Mouse (Mus musculus) neural tube, embryonic 11.5 days (tissue): Measurements from ENCODE around the gene Chst15. TPM values are rescaled to one million over a fixed set of nuclear protein-coding genes. Genes with fewer than 3 reads are reported as not detected.
A peak's percentile ranks its signal among the peaks of the same experiment; 100 is the strongest.

Experiments
- ATAC-seq: fragments of 200-750 bp; cut with Nextera tagmentation; 2 replicates; pipeline ENCODE4 v1.8.0; 2017; ENCODE audit warnings: moderate number of reproducible peaks, mild to moderate bottlenecking, moderate TSS enrichment, moderate library complexity; ENCODE audit not compliant: insufficient read depth, low FRiP score, low TSS enrichment
- DNase-seq: peaks from one replicate; pipeline ENCODE4 v3.0.0-alpha.2; 2015; ENCODE audit warnings: low spot score
- H3K27ac ChIP-seq: fragments of 300-500 bp; sonication (generic); 2 replicates; pipeline ENCODE4 v1.5.1; 2014; ENCODE audit warnings: low read depth, mild to moderate bottlenecking, low read length
- H3K27me3 ChIP-seq: fragments of 300-500 bp; sonication (generic); 2 replicates; pipeline ENCODE4 v1.6.1; 2014; ENCODE audit warnings: mild to moderate bottlenecking, low read length, mixed read lengths; ENCODE audit not compliant: control insufficient read depth, insufficient read depth
- H3K36me3 ChIP-seq: fragments of 300-500 bp; sonication (generic); 2 replicates; pipeline ENCODE4 v1.6.1; 2014; ENCODE audit warnings: mild to moderate bottlenecking, low read length, moderate library complexity, mixed read lengths; ENCODE audit not compliant: control insufficient read depth, insufficient read depth
- H3K4me1 ChIP-seq: fragments of 300-500 bp; sonication (generic); 2 replicates; pipeline ENCODE4 v1.6.1; 2014; ENCODE audit warnings: low read length, mixed read lengths; ENCODE audit not compliant: control insufficient read depth, insufficient read depth
- H3K4me2 ChIP-seq: fragments of 300-500 bp; sonication (generic); 2 replicates; pipeline ENCODE4 v1.6.1; 2014; ENCODE audit warnings: low read depth, mild to moderate bottlenecking, moderate library complexity
- H3K4me3 ChIP-seq: fragments of 300-500 bp; sonication (generic); 2 replicates; pipeline ENCODE4 v1.5.1; 2014; ENCODE audit warnings: low read depth, low read length
- H3K9ac ChIP-seq: fragments of 300-500 bp; sonication (generic); 2 replicates; pipeline ENCODE4 v1.6.1; 2014; ENCODE audit warnings: mild to moderate bottlenecking, low read length
- H3K9me3 ChIP-seq: fragments of 300-500 bp; sonication (generic); 2 replicates; pipeline ENCODE4 v1.6.1; 2016; ENCODE audit warnings: low read length; ENCODE audit not compliant: control insufficient read depth
- WGBS: fragments of 180-500 bp; shearing (Covaris S2); extraction: QIAGEN DNeasy Blood & Tissue Kit; methylation state at CpG from one replicate; pipeline ENCODE4 v1.1.7; 2014; 5-methylcytosine and 5-hydroxymethylcytosine counted together
- polyA plus RNA-seq: library from polyadenylated mRNA; unstranded; fragments of >200 nt; fragmentation: Nextera tagmentation; extraction: Ambion mirVana; gene quantifications from 2 replicates; pipeline ENCODE4 v1.2.1, GENCODE M21; 2014

Chst15 gene
- polyA plus RNA-seq, 1 experiment from 2014 or later: 31.3 TPM

- H3K27me3 ChIP-seq: no peaks in the 10 kb centered on the region
- ATAC-seq (no peak), DNase-seq (no peak)
- no peak overlapping the region for H3K4me2 ChIP-seq
- no peaks in the 10 kb centered on the region for H3K9me3 ChIP-seq
- H3K36me3 ChIP-seq: no peaks in the 10 kb centered on the region
- H3K27ac ChIP-seq: no peak overlapping the region
- WGBS: 68% methylated on average over 5 of the region's 5 CpGs
- H3K4me1 ChIP-seq: peaks cover 1% of the 10 kb centered on the region; the same call in 1 of the 2 replicates
- no peak overlapping the region for H3K4me3 ChIP-seq
- no peak overlapping the region for H3K9ac ChIP-seq
Observed at GRCm38 (mm10) chr7:132299661-132300210, 17.3 kb downstream of the Chst15 start.

DNA sequence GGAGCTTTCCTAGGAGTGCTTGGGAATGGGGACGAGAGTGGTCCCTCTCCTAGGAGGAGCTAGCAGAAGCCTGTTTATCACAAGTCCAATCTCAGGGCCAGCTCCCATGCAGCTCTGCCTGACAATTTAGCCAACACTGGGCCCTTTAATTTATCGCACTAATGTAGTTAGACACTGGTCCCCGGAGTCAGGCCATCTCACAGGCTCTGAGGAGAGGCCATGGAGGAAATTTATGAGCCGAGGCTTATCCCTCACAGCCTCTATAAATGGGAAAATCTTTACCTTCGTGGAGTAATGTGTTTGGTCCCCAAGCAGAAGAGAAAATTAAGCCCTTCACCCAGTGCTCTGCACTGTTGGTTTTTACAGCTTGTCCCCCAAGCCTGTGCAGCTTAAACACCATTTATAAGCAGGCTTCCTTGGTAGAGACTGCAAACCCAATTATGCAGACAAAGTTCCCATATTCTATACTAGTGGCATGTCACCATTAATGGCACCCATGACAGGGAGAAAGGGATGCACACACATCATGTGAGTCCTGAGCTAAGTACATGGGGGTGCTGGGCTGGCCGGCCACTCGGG lies 18.5 kb downstream of the Chst15 start:
- no peak for DNase-seq
- Histone ChIP-seq H3K9me3 (no peaks in the 10 kb centered on the region), H3K4me2 (no peak overlapping the region), H3K4me1 (no peaks in the 10 kb centered on the region), H3K27me3 (no peaks in the 10 kb centered on the region), H3K27ac (no peak overlapping the region; the same call in 1 of the 2 replicates), H3K9ac (no peak overlapping the region), H3K36me3 (no peaks in the 10 kb centered on the region), H3K4me3 (no peak overlapping the region)
- WGBS: 71% methylated on average over 7 of the region's 7 CpGs
- ATAC-seq: no peak

DNA sequence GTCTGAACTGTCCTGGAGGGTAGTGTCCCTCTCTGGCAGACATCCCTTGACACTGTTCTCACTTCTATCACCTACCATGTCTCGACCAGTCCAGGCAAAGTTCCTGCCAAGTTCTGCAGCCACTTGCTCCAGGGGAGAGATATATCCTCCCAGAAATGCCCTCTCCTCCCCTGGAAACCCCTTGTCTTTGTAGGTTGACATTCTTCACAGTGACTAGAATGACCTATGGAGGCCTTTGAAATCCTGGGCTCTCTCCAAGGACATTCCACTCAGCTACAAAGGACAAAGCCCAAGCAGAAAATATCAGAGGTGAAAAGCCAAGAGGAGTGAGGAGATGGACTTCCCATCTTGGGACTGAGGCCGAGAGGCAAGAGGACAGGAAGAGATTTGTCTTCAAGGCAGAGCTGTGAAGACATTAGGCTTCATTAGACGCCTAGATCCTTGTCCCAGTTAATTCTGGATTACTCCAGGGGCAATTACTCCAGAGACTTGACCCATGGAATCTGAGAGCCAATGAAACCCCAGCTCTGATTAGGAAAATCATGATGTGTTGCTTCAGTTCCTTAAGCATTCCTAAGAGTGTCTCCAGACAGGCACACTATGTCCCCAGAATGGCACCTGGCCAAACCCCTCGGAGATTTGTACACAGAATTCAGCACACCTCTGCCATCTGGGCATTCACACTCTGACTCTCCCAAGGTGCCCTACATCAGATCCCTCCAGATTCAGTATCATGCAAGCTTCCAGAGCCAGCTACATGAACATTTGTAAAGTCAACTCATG lies 20.2 kb downstream of the Chst15 start:
- ATAC-seq (no peak), DNase-seq (no peak)
- Histone ChIP-seq H3K9me3 (no peaks in the 10 kb centered on the region), H3K4me3 (no peak overlapping the region), H3K27me3 (no peaks in the 10 kb centered on the region), H3K27ac (no peak overlapping the region), H3K9ac (no peak overlapping the region), H3K4me2 (no peak overlapping the region), H3K4me1 (no peaks in the 10 kb centered on the region), H3K36me3 (no peaks in the 10 kb centered on the region)
- 79% methylated on average over 4 of the region's 4 CpGs for WGBS

DNA sequence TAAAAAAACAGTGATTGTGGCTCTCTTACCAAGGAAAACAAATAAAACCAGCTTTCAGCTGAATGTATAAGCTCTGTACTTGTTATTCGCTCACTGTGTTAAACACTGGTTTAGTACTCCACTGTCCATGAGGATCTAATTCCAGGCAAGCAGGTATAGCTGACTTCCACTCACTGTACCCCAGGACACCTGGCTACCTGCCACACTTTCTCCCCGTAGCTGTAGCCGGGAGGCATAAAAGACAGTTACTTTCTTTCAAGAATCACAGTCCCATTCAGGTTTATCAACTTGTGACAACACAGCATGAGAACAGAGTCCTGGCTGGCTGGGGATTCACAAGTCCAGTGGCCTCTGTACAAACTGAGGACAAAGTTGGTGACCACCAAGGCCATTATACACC lies 20.9 kb downstream of the Chst15 start:
- no peaks in the 10 kb centered on the region for H3K27me3 ChIP-seq
- no peak overlapping the region for H3K4me3 ChIP-seq
- H3K27ac ChIP-seq: no peak overlapping the region
- DNase-seq (no peak), ATAC-seq (no peak)
- H3K36me3 ChIP-seq: no peaks in the 10 kb centered on the region
- no peak overlapping the region for H3K4me2 ChIP-seq
- 95% methylated on average over 3 of the region's 3 CpGs for WGBS
- no peaks in the 10 kb centered on the region for H3K9me3 ChIP-seq
- H3K9ac ChIP-seq: no peak overlapping the region
- H3K4me1 ChIP-seq: no peaks in the 10 kb centered on the region

DNA sequence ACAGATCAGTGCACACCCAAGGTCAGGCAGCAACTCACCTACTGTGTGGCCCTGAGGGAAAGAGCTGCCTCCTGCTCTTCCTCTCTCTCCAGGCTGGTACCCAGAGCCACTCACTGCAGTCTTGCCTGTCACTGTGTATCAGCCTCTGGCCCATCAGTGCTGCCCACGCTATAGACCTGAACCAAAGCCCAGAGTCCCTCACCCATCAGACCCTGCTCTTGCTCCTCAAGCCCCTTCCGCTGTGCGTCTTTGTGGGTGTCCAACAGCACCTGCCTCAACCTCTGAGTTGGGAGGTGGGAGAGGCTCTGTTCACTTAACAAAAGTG lies 29.7 kb downstream of the Chst15 start:
- no peaks in the 10 kb centered on the region for H3K27me3 ChIP-seq
- 75% methylated on average over 3 of the region's 3 CpGs for WGBS
- H3K4me1 ChIP-seq: peaks cover 26% of the 10 kb centered on the region
- H3K36me3 ChIP-seq: no peaks in the 10 kb centered on the region
- no peak overlapping the region for H3K4me3 ChIP-seq
- H3K9ac ChIP-seq: no peak overlapping the region
- ATAC-seq (no peak), DNase-seq (no peak)
- H3K4me2 ChIP-seq: no peak overlapping the region
- no peaks in the 10 kb centered on the region for H3K9me3 ChIP-seq
- H3K27ac ChIP-seq: 0 out of 2 replicates have a peak overlapping the region, but pooled peaks have one; percentile 20

GRCm38 (mm10) chr7:132286630-132287339 lies 30.2 kb downstream of the Chst15 start:
- DNase-seq: no peak
- Histone ChIP-seq H3K9ac (no peak overlapping the region), H3K36me3 (no peaks in the 10 kb centered on the region), H3K4me2 (no peak overlapping the region), H3K9me3 (no peaks in the 10 kb centered on the region), H3K4me3 (no peak overlapping the region), H3K4me1 (peaks cover 26% of the 10 kb centered on the region), H3K27ac (0 out of 2 replicates have a peak overlapping the region, but pooled peaks have one; percentile 20), H3K27me3 (no peaks in the 10 kb centered on the region)
- 45% methylated on average over 14 of the region's 14 CpGs for WGBS
- no peak for ATAC-seq

- no peaks in the 10 kb centered on the region for H3K27me3 ChIP-seq
- H3K4me3 ChIP-seq: no peak overlapping the region
- H3K9ac ChIP-seq: no peak overlapping the region
- no peaks in the 10 kb centered on the region for H3K36me3 ChIP-seq
- WGBS: 13% methylated on average over 1 of the region's 1 CpGs
- H3K9me3 ChIP-seq: no peaks in the 10 kb centered on the region
- peak; percentile 55 for DNase-seq
- peak overlapping the region; percentile 68 for H3K27ac ChIP-seq
- H3K4me2 ChIP-seq: no peak overlapping the region
- peaks cover 26% of the 10 kb centered on the region for H3K4me1 ChIP-seq
- ATAC-seq: peak; percentile 49
Observed at GRCm38 (mm10) chr7:132284795-132285194, 32.2 kb downstream of the Chst15 start.

GRCm38 (mm10) chr7:132284048-132284737 lies 32.8 kb downstream of the Chst15 start:
- Histone ChIP-seq H3K9ac (no peak overlapping the region), H3K36me3 (no peaks in the 10 kb centered on the region), H3K27ac (peak overlapping the region; percentile 68), H3K4me3 (no peak overlapping the region), H3K9me3 (no peaks in the 10 kb centered on the region), H3K4me2 (no peak overlapping the region), H3K27me3 (no peaks in the 10 kb centered on the region), H3K4me1 (peaks cover 26% of the 10 kb centered on the region)
- DNase-seq (peak; percentile 49), ATAC-seq (peak; percentile 65)
- WGBS: 62% methylated on average over 7 of the region's 7 CpGs
